Mouse (Mus musculus): Measurements from ENCODE around the gene Gm3435.

GRCm38 (mm10) chr17:15068040-15068792 is 58.2 kb downstream of the Gm3435 start:
- no peak for TF ChIP-seq CTCF (IDR thresholded peaks at IDR 0.05; ENCODE audit: low read depth, low read length)
- no peak for TF ChIP-seq POLR2A (IDR thresholded peaks at IDR 0.05; ENCODE audit: extremely low read depth, insufficient read depth, low read length)
